Mouse (Mus musculus): ENCODE results near the gene Tspan5.

- TF ChIP-seq CHD2 (IDR thresholded peaks at IDR 0.05; ENCODE audit: low read depth, low read length) (no peak), HCFC1 (IDR thresholded peaks at IDR 0.05; ENCODE audit: borderline replicate concordance, insufficient read depth, low read length) (no peak), ZNF384 (IDR thresholded peaks at IDR 0.05; ENCODE audit: low read depth, low read length) (no peak), MAFK (IDR thresholded peaks at IDR 0.05; ENCODE audit: insufficient read depth, low read depth, low read length) (no peak)
Observed at GRCm38 (mm10) chr3:138832827-138833517, 91.0 kb downstream of the Tspan5 start.
